Mouse (Mus musculus) layer of hippocampus, adult 9-10 months (tissue): Measurements from ENCODE around the gene Tmem37.

Experiments used
- DNase-seq: peaks from one replicate; pipeline ENCODE4 v3.0.0; 2022; ENCODE audit warnings: low spot score

Gene Tmem37

GRCm38 (mm10) chr1:120093482-120094134, 19.7 kb upstream of the Tmem37 start:
- DNase-seq = peak; percentile 79

DNA sequence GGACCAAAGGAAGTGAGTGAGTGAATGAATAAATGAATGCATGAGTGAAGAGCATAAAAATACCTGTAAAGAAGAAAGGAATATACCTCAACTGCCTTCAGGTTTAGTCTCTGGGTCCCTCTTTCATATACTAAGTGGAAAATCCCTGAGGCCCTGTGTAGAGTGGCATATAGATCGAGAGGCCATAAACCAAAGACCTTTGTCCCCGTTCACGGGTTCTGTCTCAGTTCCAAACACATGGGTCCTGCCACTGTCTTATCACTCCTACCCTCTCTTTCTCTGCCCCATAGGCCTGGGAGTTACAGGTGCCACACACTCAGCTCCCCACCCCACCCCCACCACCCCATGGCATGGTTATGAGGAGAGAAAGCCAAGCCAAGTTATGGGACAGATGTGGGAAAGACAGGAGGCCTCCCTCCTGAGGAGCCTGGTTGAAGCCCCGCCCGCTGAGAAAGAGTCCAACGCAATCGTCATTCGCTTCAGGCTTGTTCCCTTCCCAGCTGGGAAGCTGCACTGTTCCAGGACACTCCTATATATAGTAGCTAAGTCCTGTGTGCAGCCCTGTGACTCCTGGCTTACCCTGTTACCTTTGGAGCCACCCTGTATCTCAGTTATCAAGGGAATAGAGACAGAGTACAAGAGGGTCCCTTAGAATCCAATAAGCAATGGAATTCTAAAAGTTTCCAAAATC, 17.2 kb upstream of the Tmem37 start:
- DNase-seq = no peak

DNA sequence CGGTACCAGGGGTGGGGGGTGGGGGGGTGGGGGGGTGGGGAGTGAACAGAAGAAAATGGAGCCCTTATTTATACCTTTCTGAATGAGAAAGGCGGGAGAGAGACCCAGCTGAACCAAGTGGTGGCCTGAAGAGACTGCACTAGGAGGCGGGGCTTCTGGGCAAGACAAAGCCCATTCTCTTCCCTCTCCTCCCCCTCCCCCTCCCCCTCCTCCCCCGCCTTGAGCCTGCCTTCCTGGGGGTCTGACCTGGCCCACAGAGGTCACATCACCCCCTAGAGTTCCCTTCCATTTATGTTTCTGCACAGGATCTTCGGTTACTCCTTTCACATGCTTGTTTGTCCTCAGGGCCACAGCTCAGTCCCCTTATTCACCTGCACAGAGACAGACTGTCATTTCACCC, 15.3 kb upstream of the Tmem37 start:
- DNase-seq = no peak

DNA sequence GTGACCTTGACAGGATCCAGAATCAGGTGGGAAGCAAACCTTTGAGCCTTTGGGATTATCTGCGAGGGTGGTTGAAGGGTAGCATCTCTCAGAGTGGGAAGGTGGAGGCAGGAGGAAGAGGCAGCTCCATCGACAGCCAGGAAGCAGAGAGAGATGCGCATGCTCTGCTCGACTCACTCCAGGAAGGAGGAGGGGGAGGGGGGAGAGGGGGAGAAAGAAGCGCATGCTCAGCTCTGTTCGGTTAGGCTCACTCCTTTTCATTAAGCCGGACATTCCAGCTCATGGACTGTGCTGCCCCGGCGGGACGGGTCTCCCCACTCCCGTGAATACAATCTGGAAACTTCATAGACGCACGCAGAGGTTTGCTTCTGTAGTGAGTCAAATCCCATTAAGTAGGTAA, 12.8 kb upstream of the Tmem37 start:
- DNase-seq = no peak

- DNase-seq = no peak
These were observed 11.8 kb upstream of the Tmem37 start for GRCm38 (mm10) chr1:120085696-120086095.

DNA sequence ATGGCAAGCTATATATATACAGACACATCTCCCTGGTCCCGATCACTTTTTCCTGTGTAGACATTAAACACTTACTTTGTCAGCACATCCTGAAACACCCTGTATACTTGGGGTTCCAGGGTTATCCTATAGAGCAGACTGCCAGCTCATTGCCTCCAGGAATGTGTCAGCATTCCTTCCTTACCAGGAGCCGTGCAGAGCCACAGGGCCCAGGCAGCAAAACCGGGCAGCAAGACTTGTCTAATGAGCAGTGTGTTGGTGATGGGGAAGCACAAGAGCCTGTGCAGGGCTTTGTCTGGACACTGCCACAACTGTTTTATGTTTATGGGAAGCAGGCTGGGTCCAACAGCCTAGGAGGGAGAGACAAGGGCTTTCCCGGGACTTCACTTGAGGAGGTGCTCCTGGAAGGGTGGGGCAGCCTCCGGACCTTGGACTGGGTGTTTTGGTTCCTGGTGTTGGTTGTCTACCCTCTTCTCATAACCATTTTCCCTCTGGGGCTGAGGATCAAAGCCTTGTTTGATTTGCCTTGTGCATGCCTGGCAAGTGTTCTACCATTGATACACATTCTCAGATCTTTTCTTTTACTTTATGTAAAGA, 10.1 kb upstream of the Tmem37 start:
- no peak for DNase-seq

- no peak for DNase-seq
These were observed 9.2 kb upstream of the Tmem37 start for GRCm38 (mm10) chr1:120082957-120083585.

DNA sequence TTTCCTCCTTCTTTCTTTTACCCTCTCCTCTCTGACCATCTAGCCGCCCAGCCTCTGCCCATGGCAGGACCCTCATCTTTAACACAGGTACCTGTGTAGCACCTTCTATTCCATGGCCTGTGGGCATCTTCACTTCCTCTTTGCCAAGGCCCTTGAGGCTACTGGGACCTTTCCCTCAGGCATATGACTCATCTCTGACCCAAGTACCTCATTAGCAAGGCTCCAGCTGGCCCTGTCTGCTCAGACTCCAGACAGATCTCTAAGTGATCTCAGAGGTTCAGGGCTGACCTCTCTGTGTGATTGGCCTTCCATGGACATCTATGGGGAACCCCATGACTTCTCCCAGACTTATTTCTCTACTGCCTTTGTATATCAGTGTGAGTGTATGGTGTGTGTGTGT, 6.8 kb upstream of the Tmem37 start:
- no peak for DNase-seq

GRCm38 (mm10) chr1:120077746-120078410, 4.0 kb upstream of the Tmem37 start:
- DNase-seq = no peak

DNA sequence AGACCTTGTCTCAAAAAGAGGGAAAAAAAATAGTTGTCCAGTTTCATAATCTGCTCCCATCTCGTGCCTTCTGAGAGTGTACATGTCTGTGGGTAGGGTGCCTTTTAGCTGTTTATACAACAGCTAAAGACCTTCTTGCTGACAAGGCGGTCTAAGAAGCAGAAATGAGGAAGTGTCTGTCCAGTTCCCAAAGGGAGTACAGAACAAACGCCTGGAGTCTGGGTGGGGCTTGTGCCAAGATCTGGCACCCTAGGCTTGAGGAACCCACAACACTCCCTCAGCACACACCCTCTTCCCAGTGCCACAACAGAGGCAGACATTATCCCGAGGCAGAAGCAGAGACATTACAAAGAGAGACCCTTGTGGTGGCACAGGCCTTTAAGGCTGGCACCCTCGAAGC, 1.6 kb upstream of the Tmem37 start:
- DNase-seq = no peak

DNA sequence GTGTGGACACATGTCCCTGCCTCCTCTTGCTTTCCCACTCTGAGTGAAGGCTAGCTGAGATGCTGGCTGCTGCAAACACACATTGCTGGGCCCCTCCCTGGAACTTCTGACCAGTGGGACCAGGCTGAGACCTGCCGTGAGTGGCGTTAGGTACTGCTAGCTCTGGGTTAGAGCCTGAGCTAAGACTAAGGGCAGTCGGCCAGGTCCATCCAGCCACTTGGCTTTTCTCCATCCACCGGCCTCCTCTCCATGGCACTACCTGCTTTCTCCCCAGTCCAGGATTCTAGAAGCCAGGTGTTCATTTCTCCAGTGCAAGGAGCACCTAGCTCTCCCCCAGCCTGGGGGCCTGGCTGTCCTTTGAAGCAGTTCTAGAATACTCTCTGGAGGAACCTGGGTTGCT, 1.1 kb upstream of the Tmem37 start:
- no peak for DNase-seq

- DNase-seq = no peak
These were observed 431 bp upstream of the Tmem37 start for GRCm38 (mm10) chr1:120074307-120074702.

DNA sequence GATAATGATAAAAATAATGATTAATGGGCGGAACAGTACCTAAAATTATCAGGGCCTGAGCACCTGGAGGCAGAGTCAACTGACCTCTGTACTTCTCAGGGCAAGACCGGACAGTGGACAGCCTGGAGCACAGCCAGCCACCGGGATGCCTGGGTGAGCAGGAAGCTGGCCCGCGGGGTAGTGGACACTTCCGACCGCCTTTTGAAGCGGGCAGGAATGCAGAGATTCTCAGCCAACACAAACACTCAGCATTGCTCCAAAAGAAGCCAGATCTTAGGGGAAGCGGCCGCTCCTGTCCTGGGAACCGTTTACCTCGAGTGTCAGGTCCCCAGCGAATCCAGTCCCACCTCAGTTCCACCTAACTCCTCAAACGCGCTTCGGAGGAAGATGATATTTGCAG, 974 bp downstream of the Tmem37 start:
- DNase-seq = no peak

- no peak for DNase-seq
These were observed 2.7 kb downstream of the Tmem37 start for GRCm38 (mm10) chr1:120071133-120071532.

DNA sequence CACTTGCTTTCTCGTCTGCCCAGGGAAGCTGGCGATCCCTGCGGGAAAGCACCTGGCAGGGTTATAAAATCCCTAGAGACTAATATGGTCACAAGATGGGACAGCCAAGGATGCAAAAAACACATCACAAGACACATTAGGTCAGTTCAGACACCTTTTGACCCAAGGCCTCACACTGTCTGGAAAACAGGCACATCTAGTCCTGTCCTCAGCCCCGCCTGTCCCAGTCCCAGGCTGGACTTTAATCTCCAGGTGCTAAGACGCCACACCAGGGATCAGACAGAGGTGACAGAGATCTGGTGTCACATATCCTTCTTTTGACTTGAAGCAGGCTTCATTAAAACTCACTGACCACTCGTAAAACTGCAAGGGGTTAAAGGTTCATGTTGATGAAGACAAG, 3.7 kb downstream of the Tmem37 start:
- DNase-seq = no peak

DNA sequence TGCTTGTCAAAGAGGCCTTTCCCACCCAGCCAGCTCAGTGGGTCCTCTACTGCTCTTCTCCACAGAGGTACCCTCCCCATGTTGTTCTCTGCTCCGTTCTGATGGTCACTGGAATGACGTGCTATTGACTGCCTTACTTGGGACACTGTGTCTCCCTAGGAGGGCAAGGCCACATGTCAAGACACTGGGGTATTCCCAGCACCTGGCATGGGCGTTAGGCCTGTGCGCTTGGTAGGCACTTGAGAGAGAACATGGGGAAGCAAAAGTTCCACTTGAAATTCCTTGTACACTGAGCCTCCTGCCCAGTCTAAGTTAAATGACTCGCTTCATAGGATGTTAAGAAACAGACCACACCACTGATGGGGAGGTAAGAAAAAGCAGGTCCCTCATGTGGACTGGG, 4.8 kb downstream of the Tmem37 start:
- no peak for DNase-seq

DNA sequence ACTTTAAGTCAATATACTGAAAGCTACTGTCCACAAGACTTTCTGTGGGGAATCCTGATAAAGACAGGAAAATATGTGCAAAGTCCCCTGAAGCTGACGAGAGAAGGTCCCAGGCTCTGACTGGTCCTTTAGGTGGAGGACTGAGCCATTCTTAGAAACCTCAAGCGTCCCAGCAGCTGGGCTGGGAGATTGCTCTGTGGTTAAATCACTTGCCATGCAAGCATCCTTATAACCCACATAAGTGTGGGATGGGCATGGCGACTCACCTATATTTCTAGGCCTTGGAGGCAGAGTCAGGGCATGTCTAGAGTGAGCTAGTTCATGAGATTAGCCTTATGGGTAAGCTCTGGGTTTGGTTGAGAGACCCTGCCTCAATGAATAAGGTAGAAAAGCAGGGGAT, 7.2 kb downstream of the Tmem37 start:
- DNase-seq = no peak

GRCm38 (mm10) chr1:120066159-120066558, 7.7 kb downstream of the Tmem37 start:
- DNase-seq = no peak

GRCm38 (mm10) chr1:120064036-120064682, 9.7 kb downstream of the Tmem37 start:
- no peak for DNase-seq

- DNase-seq = no peak
These were observed 11.6 kb downstream of the Tmem37 start for GRCm38 (mm10) chr1:120062231-120062630.

DNA sequence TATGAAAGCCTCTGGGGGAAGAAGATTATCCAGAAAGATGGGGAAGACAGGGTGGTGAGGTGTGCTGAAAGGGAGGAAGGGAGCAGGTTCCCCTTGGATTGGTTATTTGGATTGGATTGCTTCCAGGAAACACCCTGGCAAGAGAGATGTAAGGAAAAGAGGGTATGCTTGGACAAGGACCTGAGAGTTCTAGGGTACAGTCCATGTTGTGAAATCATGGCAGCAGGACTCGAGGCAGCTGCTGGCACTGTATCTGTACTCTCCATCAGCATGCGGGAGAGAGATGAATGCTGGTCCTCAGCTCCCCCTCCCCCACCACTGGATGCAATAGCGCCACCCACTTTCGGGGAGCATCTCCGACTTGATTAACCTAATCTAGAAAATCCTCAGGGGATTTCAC, 13.2 kb downstream of the Tmem37 start:
- DNase-seq = no peak
